Mouse (Mus musculus): ENCODE data around the gene Nipal4.

Nipal4 gene

GRCm38 (mm10) chr11:46157462-46157861 is 8.8 kb downstream of the Nipal4 start:
- DNase-seq (ENCODE audit: low spot score), result no peak

DNA sequence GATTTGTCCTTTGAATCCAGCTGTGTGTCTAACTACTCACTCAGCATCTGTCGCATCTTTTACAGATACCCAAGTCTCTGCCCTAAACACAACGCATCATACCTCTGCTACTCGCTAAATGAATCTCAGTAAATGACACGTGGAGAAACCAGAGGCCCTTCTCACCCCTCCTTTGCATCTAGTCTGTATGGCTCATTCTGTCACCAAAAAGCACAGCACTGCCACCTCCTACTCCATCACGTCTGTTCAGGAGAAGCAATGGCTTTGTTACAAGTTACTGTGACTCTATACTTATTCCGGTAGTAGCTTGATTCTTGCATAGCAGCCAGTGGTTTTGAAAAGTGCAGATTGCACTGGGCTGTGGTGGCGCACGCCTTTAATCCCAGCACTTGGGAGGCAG is 9.4 kb downstream of the Nipal4 start:
- no peak for DNase-seq (ENCODE audit: low spot score)

- DNase-seq (ENCODE audit: low spot score), result no peak
Measured at GRCm38 (mm10) chr11:46146619-46147018, 19.7 kb downstream of the Nipal4 start.

DNA sequence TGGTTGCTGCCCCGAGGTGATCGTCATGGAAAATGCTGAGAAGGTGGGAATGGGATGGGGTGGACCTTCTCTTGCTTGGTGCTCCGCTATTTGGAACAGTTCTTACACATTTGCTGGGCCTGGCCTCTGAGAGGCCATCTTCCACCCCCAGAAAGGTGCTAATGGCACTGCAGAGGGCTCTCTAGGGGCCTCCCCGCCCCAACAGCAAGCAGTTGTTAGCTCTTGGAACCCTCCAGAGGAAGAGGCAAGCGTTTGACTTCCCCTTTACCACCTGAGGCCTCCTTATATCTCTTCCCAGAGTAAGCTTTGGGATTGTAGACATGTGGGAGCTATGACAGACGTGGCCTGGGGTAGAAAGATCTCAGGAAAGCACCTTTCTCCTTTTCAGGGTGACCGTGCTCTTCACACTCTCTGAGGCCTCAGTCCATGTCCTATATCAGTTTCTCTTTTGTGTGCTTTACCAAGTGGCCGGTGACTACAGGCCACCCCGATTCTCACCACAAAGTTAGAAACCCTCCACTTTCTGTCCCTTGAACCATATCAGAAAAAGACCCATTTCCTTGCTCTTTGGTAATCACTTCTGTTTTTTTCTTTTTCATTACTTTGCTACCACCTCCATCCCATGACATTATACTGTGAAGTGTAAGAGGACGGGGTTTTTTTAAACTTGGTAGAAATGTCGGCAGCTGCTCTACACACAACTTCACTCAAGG is 21.0 kb downstream of the Nipal4 start:
- DNase-seq (ENCODE audit: low spot score), result no peak

DNA sequence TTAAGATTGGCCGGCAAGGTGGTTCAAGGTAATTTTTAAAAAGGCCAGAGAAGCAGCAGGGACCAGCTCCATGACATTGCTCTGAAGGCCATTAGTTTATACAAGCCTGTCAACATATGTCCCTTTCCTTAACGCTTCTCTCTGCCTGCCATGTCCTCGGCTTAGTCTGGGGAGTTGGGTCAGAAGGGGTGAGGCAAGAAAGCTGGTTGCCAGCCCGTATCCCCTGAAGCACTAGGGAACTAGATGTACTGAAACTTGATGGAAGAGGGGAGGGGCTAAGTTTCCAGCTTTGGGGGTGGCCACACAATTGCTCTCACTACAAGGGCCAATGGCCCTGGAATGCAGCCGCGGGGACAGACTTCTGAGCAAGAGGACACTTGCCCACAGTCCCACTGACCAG is 23.0 kb downstream of the Nipal4 start:
- DNase-seq (ENCODE audit: low spot score), result no peak

DNA sequence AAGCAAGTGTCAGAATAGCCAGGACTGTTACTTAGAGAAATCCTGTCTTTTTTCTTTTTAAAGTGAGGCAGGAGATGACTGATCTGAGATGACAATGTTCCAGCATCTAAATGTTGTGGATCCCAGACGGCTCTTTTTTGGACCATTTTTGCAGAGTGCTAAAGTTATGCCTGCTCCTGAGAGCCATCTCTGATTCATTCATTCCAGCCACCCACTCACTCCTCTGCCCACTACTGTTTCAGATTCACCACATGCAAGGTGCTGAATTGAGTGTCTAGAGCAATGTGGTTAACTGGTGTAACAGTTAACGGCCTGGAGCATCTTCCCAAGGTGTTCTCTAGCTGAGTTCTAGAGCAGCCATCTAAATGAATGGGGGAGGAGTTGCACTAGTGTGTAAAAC is 31.4 kb downstream of the Nipal4 start:
- no peak for DNase-seq (ENCODE audit: low spot score)

DNA sequence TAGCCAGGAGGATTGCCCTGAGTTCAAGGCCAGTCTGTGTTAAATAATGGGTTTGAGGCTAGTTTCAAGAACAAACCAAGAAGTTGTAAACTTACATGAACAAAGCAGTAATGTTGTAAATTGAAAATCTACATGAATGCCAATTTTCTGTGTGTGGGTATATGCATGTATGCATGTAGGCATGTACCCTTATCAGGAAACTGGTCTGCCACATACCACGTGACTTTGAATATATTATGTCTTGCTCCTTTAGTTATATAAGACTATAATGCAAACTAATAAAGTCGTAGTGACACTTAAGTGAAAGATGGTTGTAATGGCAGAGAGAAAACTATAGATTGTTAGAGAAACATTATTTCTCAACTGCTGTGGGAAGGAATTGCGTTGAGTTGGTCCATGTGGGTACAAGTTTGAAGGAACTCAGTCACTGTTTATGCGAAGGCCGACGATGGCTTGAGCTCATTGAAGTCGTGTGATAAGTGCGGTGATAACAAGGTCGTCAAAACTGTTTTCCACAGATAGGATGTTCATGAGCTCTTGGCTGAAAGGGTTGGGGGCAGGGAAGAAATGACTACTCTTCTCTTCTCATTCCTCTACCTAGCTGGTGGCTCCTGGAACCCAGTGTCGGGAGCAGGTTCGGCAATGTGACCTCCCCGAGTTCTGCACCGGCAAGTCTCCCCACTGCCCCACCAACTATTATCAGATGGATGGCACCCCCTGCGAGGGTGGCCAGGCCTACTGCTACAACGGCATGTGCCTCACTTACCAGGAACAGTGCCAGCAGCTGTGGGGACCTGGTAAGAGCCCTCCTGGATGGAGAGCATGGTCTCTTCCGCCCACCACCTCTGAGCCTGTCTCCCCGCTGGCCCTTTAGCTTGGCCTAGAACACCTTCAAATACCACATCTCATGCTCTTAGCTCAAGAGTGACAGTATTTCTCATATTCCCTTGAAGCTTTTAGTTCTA is 35.0 kb downstream of the Nipal4 start:
- DNase-seq (ENCODE audit: low spot score), result no peak

DNA sequence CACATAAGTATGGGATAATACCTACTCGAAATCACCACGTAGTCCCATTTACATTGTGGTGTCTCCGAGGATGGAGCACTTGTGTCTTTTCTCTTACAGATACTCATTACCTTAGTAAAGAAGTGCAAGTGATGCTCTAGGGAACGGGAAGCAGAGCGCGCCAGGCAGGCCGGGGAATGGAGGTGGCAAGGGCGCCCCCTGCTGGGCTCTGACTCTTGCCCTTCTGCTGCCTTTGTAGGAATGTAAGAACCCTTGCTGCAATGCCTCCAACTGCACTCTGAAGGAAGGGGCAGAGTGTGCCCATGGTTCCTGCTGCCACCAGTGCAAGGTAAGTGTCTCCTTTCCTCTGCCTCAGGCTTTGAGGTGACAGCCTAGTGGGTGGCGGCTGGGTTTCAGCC is 37.8 kb downstream of the Nipal4 start:
- no peak for DNase-seq (ENCODE audit: low spot score)

DNA sequence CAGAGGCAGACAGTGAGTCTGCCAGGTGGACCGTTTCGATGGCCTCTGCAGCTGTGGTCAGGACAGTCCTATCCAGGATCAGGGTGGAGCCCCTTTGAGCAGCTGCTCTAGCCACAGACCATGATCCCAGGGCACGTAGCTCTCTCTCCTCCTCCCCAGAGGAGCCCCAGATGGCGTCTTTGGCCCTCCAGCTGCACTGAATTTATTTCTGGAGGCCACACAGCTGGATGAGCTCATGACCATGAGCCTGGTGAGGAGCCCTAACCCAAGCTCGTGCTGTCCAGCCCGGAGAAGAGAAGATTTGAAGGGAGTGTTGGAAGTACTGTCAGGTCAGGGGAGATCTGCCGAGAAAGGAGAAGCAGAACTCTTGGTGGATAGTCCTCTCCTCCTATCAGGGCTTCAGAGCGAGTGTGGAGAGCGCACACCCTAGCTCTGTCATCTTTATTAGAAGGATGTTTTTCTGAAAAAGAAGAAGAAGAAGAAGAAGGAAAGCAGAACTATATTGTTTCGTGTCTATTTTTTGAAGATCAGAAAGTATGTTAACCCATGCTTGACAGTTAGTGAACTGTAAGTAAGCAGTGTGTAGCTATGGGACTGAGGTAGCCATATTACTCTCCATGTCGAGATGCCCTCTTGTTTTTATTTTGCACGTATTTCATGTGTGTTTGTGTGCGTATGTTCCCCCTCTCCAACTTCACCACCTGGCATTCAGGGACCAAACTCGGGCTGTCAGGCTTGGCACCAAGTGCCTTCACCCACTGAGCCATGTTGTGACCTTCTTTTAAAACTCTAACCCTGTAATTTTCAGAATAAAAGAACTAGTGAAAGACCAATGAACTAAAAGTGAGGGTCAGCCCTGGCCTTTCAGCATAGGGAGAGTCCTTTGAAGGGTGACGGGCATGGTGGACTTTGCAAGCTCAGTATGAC is 38.4 kb downstream of the Nipal4 start:
- peak; percentile 36 for DNase-seq (ENCODE audit: low spot score)

DNA sequence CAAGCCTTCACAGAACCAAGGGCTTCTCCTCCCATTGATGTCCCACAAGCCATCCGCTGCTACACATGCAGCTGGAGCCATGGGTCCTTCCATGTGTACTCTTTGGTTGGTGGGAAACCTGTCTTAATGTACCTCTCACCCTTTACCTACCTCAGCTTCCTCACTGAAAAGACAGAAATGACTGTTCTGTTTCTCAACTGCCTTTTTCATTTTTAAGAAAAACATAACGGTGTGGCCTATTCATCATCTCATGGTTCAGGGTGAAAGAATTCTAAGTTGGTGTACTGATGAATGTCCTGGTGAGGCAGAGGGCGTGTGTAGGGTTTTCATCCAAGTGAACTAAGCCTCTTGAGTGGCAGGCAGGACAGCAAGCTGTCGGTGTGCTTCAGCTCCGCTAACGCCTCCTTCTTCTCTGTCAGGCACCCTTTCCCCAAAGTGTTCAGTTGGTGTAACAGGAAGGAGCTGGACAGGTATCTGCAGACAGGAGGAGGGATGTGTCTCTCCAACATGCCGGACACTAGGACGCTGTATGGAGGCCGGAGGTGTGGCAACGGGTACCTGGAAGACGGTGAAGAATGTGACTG is 39.4 kb downstream of the Nipal4 start:
- no peak for DNase-seq (ENCODE audit: low spot score)

DNA sequence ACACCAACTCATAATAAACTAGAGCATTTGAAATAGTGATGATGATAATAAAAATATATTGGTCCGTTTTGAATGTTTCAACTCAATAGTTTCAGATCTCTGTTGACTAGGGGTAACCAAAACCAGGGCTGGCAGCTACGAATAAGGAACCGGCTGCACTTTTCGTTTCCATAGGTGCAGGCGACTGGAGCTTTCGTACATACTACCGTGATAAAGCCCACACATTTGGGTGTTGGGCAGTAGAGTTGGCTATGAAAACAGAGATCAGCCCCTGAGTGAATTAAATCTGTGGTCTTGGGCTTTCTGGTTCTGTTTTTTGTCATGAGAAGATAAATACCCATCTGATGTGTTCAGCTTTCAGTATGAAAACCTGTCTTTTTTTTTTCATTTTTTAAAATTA is 40.0 kb downstream of the Nipal4 start:
- no peak for DNase-seq (ENCODE audit: low spot score)

- no peak for DNase-seq (ENCODE audit: low spot score)
Measured at GRCm38 (mm10) chr11:46125835-46126229, 40.5 kb downstream of the Nipal4 start.

DNA sequence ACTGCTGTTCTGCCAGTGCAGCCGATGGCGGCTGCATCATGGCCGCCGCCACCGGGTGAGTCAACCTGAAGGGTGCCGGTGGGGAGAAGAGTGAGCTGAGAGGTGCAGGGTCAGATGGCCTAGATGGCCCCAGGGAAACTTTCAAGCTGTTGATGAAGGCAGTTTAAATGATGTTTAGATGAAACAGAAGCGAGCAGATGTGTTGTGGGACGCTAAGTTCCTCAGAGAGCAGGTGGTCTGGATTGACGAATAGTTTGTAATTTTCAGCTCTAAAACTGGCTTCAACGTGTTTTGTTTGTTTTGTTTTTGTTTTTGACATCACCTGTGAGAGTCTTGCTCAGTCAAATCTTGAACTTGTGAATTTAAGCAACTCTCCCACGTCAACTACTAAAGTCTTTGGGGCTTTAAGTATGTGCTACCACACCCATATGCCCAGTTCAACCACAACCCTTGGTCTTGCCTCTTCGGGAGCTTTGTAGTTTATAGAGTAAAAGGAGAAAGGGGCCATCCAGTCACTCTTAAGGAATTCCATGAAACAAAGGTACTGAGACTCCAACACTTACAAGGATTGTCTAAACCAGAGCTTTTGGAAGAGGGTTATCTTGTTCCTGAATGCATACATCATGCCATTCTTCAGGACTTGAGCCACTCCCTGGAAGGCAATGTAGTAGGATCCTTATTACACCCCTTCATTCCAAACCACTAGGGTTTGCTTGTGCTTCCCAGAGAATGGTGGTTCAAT is 41.0 kb downstream of the Nipal4 start:
- no peak for DNase-seq (ENCODE audit: low spot score)

DNA sequence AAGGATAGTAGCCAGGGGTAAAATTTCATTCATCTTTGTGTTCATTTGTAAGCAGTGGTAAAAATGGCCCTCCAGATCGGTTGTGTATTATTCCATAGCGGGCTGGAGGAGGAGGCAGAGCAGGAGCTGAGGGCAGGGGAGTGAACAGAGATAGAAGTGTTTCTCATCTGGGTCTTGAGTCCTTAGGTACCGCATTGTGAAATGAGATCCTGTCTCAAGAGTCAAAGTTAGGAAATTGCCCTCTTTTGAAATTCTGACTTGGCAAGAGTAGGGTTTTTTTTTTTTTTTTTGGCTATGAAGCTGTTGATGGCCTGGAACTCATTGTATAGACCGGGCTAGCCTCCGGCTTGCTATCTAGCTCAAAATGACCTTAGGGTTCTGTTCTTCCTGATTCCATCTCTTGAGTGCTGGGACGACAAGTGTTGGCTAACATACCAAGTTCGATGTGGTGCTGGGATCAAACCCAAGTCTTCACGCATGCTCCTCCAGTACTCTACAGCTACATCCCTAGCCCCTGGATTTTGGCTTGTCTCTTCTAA is 42.9 kb downstream of the Nipal4 start:
- DNase-seq (ENCODE audit: low spot score), result no peak

DNA sequence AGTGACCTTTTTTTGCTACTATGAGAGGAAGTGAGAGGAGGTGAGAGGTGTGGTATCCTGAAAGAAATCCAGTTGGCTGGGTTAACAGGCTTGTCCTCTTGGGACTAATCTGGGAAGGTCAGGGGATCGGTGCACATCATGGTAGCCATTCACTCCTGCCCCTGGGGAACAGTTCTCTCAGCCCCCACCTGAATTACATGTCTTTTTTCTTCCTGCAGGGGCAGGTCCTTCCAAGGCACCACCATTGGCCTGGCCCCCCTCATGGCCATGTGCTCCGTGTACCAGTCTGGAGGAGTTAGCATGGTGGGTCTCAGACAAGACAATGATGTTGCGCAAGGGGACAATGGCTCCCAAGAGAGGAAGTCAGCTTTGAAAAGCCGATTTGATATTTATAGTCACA is 43.4 kb downstream of the Nipal4 start:
- DNase-seq (ENCODE audit: low spot score), result no peak

DNA sequence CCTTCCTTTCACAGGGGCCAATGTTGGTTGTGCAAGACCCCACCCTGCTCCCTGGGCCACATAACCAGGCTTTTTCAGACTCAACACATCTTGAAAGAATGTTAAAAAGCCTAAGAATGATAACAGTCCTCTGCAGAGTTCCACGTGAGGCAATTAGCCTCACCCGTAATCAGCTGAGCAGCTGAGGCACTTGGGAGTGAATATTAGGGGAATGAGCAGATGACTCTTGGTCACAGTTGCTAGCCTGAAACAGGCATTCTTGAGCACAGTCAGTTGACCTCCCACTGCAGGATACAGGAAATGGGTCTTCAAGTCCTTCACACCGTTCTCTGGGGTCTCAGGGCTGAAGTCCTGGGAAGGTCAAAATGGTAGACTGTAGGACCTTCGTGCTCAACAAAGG is 44.6 kb downstream of the Nipal4 start:
- no peak for DNase-seq (ENCODE audit: low spot score)

DNA sequence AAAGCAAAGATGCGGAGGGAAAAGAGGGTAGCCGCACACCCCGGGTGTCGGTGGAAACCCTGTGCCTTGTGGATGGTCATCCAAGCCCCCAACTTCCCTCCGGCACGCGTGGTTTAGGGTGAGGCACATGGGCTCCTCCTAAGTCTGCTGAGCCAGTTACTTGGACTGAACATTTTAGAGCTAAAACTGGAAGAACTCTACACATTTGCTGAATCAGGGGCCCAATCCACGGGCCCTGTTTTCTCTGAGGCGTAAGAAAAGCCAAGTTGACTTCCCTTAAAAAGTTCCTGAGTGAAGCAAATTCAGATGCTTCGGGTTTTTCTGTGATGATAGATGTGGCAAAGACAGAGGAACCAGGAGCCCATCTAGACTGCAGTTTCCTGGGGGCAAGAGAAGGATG is 46.2 kb downstream of the Nipal4 start:
- DNase-seq (ENCODE audit: low spot score), result no peak

GRCm38 (mm10) chr11:46119624-46120023 is 46.7 kb downstream of the Nipal4 start:
- no peak for DNase-seq (ENCODE audit: low spot score)

DNA sequence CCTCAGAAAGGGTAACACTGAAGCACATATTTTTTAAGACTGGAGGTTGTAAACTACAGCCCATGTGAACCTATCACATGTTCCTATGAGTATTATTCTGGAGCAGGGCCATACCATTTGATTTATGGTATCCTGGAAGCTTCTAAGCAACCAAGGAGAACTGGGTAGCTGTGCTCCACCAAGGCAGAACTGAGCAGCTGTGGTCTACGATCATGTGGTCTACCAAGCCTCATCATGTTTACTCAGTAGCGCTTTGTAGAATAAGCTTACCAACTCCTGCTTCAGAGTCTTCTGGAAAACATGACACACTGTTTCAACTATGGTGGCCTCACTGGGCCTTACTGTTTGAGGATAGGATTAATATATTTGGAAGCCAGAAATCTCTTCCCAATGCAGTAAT is 49.8 kb downstream of the Nipal4 start:
- no peak for DNase-seq (ENCODE audit: low spot score)

DNA sequence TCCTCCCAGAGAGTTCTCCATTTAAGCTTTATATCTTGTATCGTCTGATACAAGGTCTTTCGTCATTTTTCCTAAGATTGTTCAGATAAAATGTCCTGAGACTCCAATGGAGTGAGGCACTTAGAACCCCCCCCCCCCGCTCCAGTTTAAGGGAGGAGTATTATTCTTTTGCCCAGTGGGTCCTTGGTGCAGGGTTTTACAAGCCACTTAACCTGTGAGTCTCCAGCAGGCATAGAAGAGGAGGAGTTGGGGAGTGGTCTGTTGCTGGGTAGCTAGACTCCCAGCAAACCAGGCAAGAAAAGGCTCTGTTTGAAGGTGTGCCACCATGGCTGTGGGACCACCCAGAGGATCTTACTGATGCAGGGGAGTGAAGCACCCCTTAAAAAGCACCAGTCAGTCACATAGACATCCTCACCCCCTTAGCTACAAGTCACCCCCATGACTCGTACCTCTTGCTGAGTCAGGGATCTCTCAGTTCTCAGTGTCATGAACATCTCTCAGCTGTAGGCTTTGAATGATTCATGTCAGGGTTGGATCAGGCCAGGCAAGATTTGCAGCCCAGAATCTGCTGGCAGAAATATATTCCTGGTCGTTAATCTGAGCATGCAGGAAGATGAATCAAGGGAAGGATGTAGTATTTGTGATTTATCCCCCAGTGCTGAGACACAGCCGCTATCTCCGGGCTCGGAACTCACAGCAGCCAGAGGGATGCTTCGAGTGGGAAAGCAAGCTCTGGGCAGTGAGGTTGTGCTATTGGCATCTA is 50.7 kb downstream of the Nipal4 start:
- DNase-seq (ENCODE audit: low spot score), result no peak
